Mouse (Mus musculus) activated CD4-positive, CD25-positive, alpha-beta regulatory T cell, adult 9 weeks (primary cell): ENCODE data around the gene Uqcc3. TPM values are rescaled to one million over a fixed set of nuclear protein-coding genes. Genes with fewer than 3 reads are reported as not detected.

Experiments used
- polyA plus RNA-seq: library from polyadenylated mRNA; unstranded; fragments of 100-300 nt; shearing (Covaris generic); gene quantifications from one replicate; pipeline ENCODE4 v1.2.1, GENCODE M21; 2017

Uqcc3 gene
- 84.5 TPM for polyA plus RNA-seq

DNA sequence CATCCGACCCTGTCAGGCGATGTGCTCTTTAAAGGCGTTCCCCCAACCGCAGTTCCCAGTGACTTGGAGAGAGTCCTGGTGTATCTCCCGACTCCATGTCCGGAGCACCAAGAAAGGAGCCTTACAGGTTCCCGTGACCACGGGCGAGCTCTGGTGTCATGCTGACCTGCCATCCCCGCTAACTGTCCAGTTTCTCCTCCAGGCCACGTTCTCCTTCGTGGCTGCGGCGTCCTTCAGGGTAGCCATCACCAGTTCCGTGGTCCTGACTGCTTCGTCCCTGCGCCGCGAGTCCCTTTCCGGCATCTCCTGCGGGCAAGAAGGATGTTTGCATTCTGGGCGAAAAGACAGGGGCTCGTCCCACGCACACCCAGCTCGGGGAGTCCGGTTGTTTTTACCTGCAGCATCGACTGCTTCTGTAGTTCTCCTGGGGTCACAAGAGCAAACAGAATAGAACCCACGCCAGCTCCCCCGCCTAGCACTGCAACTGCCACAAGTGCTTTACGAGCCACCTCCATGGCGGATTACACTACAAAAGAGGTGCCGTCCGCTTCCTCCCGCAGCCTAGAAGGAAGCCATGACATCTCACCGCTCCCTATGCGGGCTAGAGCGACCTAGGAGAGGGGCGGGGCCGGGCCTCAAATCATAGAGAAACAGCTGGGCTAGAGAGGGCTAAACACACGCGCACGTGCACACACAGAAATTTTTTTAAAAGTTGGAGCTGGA is at the start of gene Uqcc3:
Uqcc3 (minus strand) TSS at position 613 of the 723 bp plus-strand sequence.

DNA sequence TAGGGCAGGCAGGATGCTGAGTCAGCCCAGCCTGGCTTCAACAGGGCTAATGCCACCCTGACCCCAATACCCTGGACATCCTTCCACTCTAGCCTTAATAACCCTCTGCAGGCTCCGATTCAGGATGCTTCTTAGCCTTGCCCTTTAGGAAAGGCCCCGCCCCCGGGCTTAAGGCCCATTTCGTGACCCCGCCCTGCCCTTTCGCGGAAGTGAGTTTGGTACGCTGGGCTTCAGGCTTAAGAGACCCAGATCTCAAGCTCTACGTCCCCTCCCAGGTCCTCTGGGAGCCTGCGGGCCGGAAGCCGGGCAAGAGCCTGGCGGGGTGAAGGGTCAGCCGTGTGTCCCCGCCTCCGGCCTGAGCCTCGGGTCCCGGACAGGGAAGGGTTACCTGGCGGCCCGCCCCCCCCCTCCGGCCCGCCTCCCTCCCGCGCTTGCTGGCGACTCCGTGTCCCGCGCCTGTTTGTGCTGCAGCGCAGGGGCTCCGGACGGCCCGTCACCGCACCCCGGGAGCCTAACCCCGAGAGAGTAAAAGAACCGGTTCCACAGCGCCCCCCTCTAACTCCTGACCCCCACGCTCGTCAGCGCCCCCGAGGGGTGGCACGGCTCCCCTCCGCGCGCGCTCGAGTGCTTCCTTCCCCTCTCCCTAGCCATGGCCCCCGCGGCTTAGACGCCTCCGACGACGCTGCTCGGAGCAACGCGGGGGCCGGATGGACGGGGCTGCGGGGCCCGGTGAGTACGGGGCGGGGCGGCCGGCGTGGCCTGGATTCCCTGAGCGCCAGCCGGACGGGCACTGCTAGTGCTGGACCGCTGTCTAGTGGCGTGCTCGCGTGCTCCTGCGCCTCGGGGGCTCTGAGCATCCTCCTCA is 48.7 kb upstream of the Uqcc3 start, which contains the start of the genes Rom1 and Eml3:
Rom1 (minus strand) TSS at position 133 of the 865 bp plus-strand sequence.
Eml3 (plus strand) TSS at position 329 of the 865 bp plus-strand sequence.

DNA sequence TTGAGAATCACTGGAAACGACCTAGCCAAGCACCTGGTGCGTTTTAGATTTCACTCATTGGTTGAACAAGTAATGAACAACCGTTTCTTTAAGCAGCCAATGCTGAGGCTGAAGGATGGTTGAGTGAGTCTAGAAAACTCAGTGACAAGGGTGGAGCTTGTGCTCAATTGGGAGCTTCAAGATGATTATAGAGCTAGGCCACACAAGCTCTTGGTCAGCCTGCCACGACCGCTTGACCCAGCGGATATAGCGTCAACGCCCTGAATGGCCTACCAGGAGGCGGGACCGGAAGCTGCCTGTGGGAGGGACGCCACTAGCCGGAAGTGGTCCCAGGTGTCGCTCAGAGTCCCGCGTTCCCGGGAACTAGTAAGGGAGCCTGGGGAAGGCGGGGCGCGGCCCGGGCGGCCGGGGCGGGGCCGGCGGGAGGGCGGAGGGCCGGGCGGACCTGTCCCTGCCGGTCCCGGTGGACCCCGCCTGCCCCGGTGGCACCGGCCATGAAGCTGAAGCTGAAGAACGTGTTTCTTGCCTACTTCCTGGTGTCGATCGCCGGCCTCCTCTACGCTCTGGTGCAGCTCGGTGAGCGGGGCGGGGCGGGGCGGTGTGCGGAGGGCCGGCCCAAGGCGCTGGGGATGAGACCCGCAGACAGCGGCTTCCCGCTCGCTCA is 39.5 kb upstream of the Uqcc3 start, which contains the start of gene B3gat3:
B3gat3 (plus strand) TSS at position 302 of the 664 bp plus-strand sequence.

DNA sequence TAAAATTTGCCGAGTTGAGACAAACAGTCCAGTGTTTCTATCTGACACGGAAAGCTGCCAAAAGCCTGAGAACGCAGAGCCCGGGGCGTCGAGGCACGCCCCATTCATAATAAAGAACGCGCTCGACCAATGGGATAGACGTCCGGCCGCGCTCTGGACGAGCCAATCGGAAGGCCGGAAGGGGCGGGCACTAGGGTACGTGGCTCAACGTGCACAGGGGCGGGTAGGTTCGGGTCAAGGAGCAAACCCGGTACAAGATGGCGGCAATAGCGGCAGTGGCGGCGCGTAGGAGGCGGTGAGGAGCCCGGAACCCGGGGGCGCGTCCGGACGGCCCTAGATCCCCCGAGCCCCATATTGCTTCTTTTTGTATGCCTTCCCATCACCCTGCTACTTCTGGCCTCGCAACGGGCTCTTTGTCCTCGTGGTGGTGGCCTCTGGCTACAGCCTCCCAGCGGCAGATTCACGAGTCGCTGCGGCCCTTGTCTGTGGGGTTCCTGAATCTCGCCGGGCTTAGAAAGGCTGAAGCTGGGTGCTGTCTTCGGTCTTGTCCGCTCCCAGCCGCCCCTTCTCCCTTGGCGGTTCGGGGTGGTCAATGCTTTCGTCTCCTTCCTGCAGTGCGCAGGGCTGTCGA is 17.3 kb upstream of the Uqcc3 start, which contains the start of gene Ganab:
Ganab (plus strand) TSS at position 207 of the 631 bp plus-strand sequence.

DNA sequence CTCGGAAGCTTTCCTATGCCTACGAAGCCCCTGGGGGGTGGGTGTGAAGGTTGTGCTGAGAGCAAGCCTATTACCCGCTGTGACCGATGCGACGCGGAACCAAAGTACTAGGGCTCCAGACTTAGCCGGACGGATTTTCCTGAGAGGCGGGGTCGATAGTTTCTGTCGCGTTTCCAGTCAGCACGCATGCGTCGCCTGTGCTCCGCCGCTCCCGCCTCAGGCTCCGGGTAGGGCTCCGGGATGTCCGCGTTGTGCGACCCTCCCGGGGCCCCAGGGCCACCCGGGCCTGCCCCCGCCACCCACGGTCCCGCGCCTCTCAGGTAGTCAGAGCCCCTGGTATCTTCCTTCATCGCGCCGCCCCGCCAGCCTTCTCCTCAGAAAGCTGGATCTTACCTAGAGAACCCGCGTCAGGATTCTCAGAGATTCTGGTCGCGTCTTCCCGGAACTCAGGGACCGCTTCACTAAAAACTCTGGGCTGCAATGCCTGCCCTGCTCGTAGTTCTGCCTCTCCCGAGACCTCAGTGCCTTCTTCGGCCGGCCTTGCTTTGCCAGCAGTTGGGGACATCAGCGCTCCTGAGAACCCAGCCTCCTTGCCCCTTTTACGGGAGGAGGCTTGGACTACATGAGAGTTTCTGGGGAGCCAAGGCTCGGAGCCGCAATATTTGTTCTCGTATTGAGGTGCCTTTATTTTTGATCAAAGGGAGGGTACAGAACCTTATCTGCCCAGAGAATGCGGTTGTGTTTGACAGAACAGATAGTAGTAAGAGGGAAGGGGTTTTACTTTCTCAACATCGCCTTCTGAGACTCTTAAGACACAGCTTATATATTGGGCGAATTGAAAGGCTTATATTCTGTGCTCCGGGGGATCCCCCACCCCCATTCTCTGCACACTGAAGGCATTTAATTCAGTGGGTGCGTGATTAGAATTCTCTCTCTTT is 12.4 kb upstream of the Uqcc3 start, which contains the start of gene Ints5:
Ints5 (plus strand) TSS at position 177 of the 938 bp plus-strand sequence.

DNA sequence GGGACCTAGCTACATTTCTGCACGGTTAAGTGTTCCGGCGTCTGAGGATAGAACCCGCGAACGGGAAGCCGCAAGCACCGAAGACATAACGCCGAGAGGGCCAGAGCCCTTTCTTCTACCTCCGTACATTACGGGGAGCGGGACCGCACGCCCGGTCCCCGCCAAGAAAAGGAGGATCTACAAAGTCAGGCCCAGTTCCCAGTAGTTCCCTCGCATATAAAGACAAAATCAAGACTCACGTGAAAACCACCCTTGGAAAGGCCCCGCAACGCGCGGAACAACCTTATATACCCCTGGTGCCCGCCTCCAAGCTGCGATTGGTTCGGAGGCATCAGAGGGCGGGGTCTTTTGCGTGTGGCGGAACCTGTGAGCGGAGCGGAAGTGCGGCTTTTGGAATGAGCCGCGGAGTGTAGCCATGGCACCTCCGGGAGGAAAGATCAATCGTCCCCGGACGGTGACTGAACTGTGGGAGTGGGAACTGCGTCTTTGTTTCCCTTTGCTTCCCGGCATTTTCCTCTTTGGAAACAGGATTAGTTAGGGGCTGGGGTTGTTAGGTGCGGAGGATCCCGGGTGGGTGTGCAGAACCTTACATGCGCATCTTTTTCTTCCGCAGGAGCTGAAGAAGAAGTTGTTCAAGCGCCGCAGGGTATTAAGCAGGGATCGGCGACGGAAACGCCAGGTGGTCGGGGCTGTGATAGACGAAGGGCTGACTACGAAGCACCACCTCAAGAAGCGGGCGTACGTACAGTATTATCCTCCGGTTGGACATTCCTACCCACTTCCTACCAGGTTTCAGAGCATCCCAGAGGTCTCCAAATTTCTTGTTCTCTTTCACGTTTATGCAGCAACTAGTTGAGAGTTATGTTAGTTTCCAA is 8.0 kb upstream of the Uqcc3 start, which contains the start of the genes 1810009A15Rik and Gm49416:
1810009A15Rik (plus strand) TSS at position 343 of the 875 bp plus-strand sequence.
Gm49416 (plus strand) TSS at position 416 of the 875 bp plus-strand sequence.

DNA sequence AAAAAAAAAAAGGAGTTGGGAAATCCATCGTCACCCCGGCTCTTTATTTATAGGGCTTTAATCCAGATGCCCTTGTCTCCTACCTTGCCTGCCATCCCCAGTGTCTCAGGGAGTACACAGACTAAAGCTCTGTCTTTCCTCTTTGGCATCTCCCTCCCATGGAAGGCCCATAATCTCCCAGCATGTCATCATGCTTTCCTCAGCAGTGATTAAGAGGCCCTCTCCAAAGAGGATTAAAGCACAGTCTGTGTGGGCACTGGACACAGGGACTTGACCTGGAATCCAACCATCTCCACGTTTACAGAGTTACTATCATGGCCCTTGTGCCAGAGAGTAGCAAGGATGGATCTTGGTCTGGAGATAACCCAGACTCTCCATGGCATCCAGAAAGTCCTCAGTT is 2.9 kb upstream of the Uqcc3 start, which contains the start of the genes Lbhd1 and Gm49403:
Lbhd1 (plus strand) TSS at position 117 of the 400 bp plus-strand sequence.
Gm49403 (plus strand) TSS at position 315 of the 400 bp plus-strand sequence.

DNA sequence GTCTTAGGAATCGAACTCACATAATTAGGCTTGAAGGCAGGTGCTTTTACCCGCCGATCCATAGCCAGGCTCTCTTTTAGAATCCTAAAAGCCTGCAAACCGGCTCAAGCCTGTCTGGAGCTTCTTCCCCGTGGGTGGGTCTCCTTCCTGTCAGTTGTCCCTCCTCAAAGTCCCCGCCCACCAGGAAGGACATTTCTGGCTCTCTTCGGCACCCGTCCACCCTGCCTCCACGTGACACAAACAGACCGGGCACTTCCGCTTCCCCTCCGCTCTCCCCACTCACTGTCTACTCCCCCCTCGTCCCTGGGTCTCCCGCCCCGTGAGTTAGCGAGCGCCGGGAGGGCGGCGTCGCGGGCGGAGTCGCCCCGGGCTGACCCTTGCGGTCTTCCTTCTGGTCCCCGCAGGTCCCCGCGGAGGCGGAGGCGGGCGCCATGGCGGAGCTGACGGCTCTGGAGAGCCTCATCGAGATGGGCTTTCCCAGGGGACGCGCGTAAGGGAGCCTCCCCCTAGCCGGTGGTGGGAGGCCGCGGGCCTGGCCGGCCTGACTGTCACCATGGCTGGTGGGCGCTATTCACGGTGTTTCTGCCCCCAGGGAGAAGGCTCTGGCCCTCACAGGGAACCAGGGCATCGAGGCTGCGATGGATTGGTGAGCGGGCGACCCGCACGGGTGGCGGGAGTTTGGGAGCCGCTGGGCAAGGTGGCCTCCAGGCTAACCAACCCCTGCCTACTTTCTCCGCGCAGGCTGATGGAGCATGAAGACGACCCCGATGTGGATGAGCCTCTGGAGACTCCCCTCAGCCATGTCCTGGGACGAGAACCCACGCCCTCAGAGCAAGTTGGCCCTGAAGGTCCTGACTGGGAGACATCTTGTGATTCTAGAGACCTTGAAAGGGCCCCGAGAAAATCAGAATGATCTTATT is 9.2 kb downstream of the Uqcc3 start, which contains the start of gene Ubxn1:
Ubxn1 (plus strand) TSS at position 230 of the 920 bp plus-strand sequence.

DNA sequence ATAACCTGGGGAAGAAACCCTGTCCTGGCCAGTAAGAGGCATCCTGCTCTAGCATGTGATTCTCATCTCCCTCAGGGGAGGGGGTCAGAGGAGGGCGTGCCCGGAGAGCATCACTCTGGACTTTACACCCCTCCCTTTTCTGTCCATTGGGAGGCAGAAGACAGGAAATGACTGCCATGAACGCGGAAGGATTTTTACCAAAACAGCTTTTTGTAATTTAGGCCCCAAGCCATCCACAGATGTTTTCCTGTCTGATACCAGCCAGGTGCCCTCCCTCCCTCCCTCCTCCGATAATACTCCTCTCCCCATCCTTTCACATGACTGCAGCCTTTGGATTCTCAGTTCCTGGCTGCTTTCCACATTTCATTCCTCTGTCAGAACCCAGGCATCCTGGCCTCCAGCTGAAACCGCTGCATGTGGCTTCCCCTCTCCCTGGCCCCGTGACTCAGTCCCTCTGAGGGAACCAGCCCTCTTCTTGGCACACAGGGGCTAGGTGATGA is 30.3 kb downstream of the Uqcc3 start, which contains the start of gene Lrrn4cl:
Lrrn4cl (plus strand) TSS at position 367 of the 500 bp plus-strand sequence.

DNA sequence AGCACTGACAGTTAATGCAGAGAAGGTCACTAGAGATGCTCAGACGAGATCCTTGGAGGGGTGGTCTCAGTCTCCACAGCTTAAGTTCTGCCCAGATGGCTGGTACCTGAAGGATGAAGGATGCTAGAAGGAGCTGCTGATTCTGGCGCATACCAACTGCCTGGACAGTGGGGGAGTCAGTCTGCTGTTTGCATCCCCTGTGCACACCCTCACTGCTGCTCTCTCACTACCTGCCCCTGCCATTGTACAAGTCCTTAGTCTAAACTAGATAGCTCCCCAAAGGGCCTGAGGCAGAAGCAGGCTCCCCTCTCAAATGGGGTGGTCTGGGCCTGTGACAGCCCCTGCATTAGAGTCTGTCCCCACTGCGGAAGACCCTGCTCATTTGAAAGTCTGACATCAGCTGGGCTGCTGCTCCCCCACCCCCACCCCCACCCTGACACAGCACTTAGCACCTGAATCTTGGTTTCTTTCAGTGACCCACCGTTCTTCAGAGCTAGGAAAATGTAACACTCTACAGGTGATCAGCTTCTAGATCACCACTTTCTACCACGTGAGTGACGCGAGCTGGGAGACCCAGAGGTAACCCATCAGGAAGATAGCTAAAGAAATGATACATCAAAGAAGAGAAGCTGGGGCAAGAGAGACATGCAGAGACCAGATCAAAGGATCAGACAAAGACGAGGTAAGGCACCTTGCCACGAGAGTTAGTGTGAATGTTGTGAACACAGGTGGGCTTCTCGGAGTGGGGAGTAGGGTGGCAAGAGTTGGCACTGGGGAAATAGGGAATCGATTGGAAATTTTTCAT is 41.4 kb downstream of the Uqcc3 start, which contains the start of gene Gng3:
Gng3 (minus strand) TSS at position 92 of the 805 bp plus-strand sequence.

DNA sequence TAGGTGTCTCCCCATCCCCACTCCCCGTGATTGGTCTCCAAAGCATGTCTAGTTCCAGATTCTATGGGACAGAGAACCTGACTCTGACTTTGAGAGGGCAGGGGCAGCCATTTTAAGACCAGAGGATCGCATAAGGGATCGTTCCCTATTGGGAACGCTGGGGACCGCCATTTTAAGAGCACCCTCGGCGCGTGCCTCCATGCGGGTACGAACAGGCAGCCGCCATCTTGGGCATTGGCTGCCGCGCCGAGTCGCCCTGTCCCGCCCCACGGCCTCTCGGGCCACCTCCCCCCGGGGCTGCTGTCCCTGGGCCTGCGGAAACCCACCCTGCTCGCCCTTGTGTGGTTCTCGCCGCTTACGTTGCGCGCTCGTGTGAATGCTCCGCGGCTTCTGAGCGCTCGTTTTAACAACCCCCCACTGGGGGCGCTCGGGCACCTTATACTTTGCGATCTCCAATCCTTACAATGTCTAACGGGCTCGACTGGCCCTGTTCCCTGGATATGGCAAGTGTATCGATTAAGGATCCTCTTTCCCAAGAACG is 43.4 kb downstream of the Uqcc3 start, which contains the start of gene Bscl2:
Bscl2 (plus strand) TSS at position 217 of the 541 bp plus-strand sequence.

Other genes starting within 250 kb of the Uqcc3 start
- not detected for gene Chrm1, start 217.1 kb downstream of the Uqcc3 start, polyA plus RNA-seq
- gene Slc3a2, start 157.6 kb downstream of the Uqcc3 start, polyA plus RNA-seq, result 127 TPM
- 84.1 TPM for gene Wdr74, start 145.1 kb downstream of the Uqcc3 start, polyA plus RNA-seq
- 3.2 TPM for gene 1700092M07Rik, start 140.2 kb downstream of the Uqcc3 start, polyA plus RNA-seq
- 169 TPM for gene Stx5a, start 139.5 kb downstream of the Uqcc3 start, polyA plus RNA-seq
- gene Nxf1, start 123.8 kb downstream of the Uqcc3 start, polyA plus RNA-seq, result 265 TPM
- 102 TPM for gene Tmem223, start 109.9 kb downstream of the Uqcc3 start, polyA plus RNA-seq
- gene Tmem179b, start 106.5 kb downstream of the Uqcc3 start, polyA plus RNA-seq, result 170 TPM
- 5.1 TPM for gene Taf6l, start 94.5 kb downstream of the Uqcc3 start, polyA plus RNA-seq
- 164 TPM for gene Polr2g, start 82.3 kb downstream of the Uqcc3 start, polyA plus RNA-seq
- gene Zbtb3, start 78.4 kb downstream of the Uqcc3 start, polyA plus RNA-seq, result 3.8 TPM
- gene Ttc9c, start 61.6 kb downstream of the Uqcc3 start, polyA plus RNA-seq, result 54.6 TPM
- 8.4 TPM for gene Hnrnpul2, start 60.9 kb downstream of the Uqcc3 start, polyA plus RNA-seq
- gene AC129217.1, start 51.1 kb downstream of the Uqcc3 start, polyA plus RNA-seq, result not detected
- gene Bscl2, start 43.5 kb downstream of the Uqcc3 start, polyA plus RNA-seq, result 105 TPM
- gene Gng3, start 41.7 kb downstream of the Uqcc3 start, polyA plus RNA-seq, result 0.35 TPM
- not detected for gene Lrrn4cl, start 30.2 kb downstream of the Uqcc3 start, polyA plus RNA-seq
- gene Ubxn1, start 9.4 kb downstream of the Uqcc3 start, polyA plus RNA-seq, result 159 TPM
- gene Lbhd1, start 2.8 kb upstream of the Uqcc3 start, polyA plus RNA-seq, result 110 TPM
- not detected for gene Gm49403, start 3.0 kb upstream of the Uqcc3 start, polyA plus RNA-seq
- gene 1810009A15Rik, start 7.9 kb upstream of the Uqcc3 start, polyA plus RNA-seq, result 59.2 TPM
- not detected for gene Gm49416, start 8.0 kb upstream of the Uqcc3 start, polyA plus RNA-seq
- gene Ints5, start 12.1 kb upstream of the Uqcc3 start, polyA plus RNA-seq, result 47.9 TPM
- 137 TPM for gene Ganab, start 17.1 kb upstream of the Uqcc3 start, polyA plus RNA-seq
- 33.9 TPM for gene B3gat3, start 39.5 kb upstream of the Uqcc3 start, polyA plus RNA-seq
- gene Rom1, start 48.4 kb upstream of the Uqcc3 start, polyA plus RNA-seq, result 12.2 TPM
- gene Eml3, start 48.6 kb upstream of the Uqcc3 start, polyA plus RNA-seq, result 68.2 TPM
- gene Mta2, start 61.0 kb upstream of the Uqcc3 start, polyA plus RNA-seq, result 197 TPM
- 47.2 TPM for gene Tut1, start 72.9 kb upstream of the Uqcc3 start, polyA plus RNA-seq
- 339 TPM for gene Eef1g, start 86.1 kb upstream of the Uqcc3 start, polyA plus RNA-seq
- 113 TPM for gene Ahnak, start 108.4 kb upstream of the Uqcc3 start, polyA plus RNA-seq
- not detected for gene Scgb1a1, start 207.0 kb upstream of the Uqcc3 start, polyA plus RNA-seq